Mouse (Mus musculus) megakaryocyte, embryonic 14.5 days (primary cell): Measurements from ENCODE around the gene Cnot11.

ENCODE experiments used
- FLI1 ChIP-seq: IDR thresholded peaks from 2 replicates; pipeline ENCODE4 v1.6.1; 2012; ENCODE audit warnings: low read length, inconsistent platforms, mixed read lengths
- GATA1 ChIP-seq: IDR thresholded peaks from 3 replicates; pipeline ENCODE4 v1.6.1; 2012; ENCODE audit warnings: mixed read lengths, low read length, inconsistent platforms, borderline replicate concordance

GRCm38 (mm10) chr1:39536701-39537100, 1.9 kb downstream of the Cnot11 start:
- TF ChIP-seq GATA1 (no peak), FLI1 (no peak)
